ENCODE assay signal across 16 mouse cellular contexts in genomic region chr6:38995774-38996173, GRCm38 (mm10).
"Had no signal": no experiment of that assay in that cellular context is flagged by ENCODE, and none has a peak within 500 bp of the region (broad histone marks: within the 10 kb centered on the region; RNA-seq: fewer than 3 reads in every experiment).

No protein-coding gene starts in this region.

- H3K4me3 ChIP-seq: neural tube, embryonic 13.5 days; neural tube, embryonic 15.5 days; stomach, embryonic 15.5 days had no signal

- H3K27ac ChIP-seq: neural tube, embryonic 13.5 days; neural tube, embryonic 15.5 days; stomach, embryonic 15.5 days; stomach, postnatal 0 days had no signal

- H3K4me1 ChIP-seq: neural tube, embryonic 13.5 days; neural tube, embryonic 15.5 days had no signal

- H3K9ac ChIP-seq: neural tube, embryonic 13.5 days; neural tube, embryonic 15.5 days; stomach, embryonic 15.5 days had no signal

- DNase-seq: retina, postnatal 1 day; right cerebral cortex, adult 18-20 months; right cerebral cortex, postnatal 14 days; right cerebral cortex, postnatal 25 days; right cerebral cortex, postnatal 4 days; spleen, adult 18-20 months; thymus, adult 18-20 months; thymus, adult 2 months; thymus, postnatal 14 days; thymus, postnatal 25 days; thymus, postnatal 36 days; thymus, postnatal 4 days had no signal

- H3K9me3 ChIP-seq: neural tube, embryonic 13.5 days; neural tube, embryonic 15.5 days; stomach, embryonic 15.5 days had no signal

- H3K27me3 ChIP-seq: neural tube, embryonic 13.5 days; neural tube, embryonic 15.5 days; stomach, embryonic 15.5 days had no signal

- H3K36me3 ChIP-seq: neural tube, embryonic 13.5 days; neural tube, embryonic 15.5 days; stomach, embryonic 15.5 days had no signal

- H3K4me2 ChIP-seq: neural tube, embryonic 13.5 days; neural tube, embryonic 15.5 days; stomach, embryonic 15.5 days had no signal
